Mouse (Mus musculus) midbrain, embryonic 13.5 days (tissue): ENCODE results near the gene Fra10ac1. TPM values are rescaled to one million over a fixed set of nuclear protein-coding genes. Genes with fewer than 3 reads are reported as not detected.

ENCODE experiments used
- ATAC-seq: fragments of 200-750 bp; cut with Nextera tagmentation; 2 replicates; pipeline ENCODE4 v1.8.0; 2017; ENCODE audit warnings: mild to moderate bottlenecking, moderate TSS enrichment, moderate library complexity
- H3K27ac ChIP-seq: fragments of 300-500 bp; sonication (generic); 2 replicates; pipeline ENCODE4 v1.5.1; 2015; ENCODE audit warnings: inconsistent platforms, mild to moderate bottlenecking, moderate library complexity
- H3K27me3 ChIP-seq: fragments of 300-500 bp; sonication (generic); 2 replicates; pipeline ENCODE4 v1.6.1; 2015; ENCODE audit warnings: mild to moderate bottlenecking, inconsistent platforms
- H3K36me3 ChIP-seq: fragments of 300-500 bp; sonication (generic); 2 replicates; pipeline ENCODE4 v1.6.1; 2015; ENCODE audit warnings: mild to moderate bottlenecking, inconsistent platforms
- H3K4me1 ChIP-seq: fragments of 300-500 bp; sonication (generic); replicated peaks from 2 replicates; pipeline ENCODE4 v1.6.1; 2015; ENCODE audit warnings: inconsistent platforms
- H3K4me2 ChIP-seq: fragments of 300-500 bp; sonication (generic); replicated peaks from 2 replicates; pipeline ENCODE4 v1.6.1; 2015; ENCODE audit warnings: moderate library complexity, mild to moderate bottlenecking, inconsistent platforms
- H3K4me3 ChIP-seq: fragments of 300-500 bp; sonication (generic); replicated peaks from 2 replicates; pipeline ENCODE4 v1.5.1; 2015; ENCODE audit warnings: mild to moderate bottlenecking, inconsistent platforms
- H3K9ac ChIP-seq: fragments of 300-500 bp; sonication (generic); replicated peaks from 2 replicates; pipeline ENCODE4 v1.6.1; 2015; ENCODE audit warnings: mild to moderate bottlenecking, inconsistent platforms
- H3K9me3 ChIP-seq: fragments of 300-500 bp; sonication (generic); 2 replicates; pipeline ENCODE4 v1.6.1; 2016; ENCODE audit warnings: mild to moderate bottlenecking, inconsistent platforms
- WGBS: fragments of 180-500 bp; shearing (Covaris S2); methylation state at CpG from one replicate; pipeline ENCODE4 v1.1.7; 2015; 5-methylcytosine and 5-hydroxymethylcytosine counted together
- polyA plus RNA-seq: library from polyadenylated mRNA; unstranded; fragments of >200 nt; fragmentation: Nextera tagmentation; extraction: Ambion mirVana; gene quantifications from 2 replicates; pipeline ENCODE4 v1.2.1, GENCODE M21; 2015

The Fra10ac1 gene
- 50.9 and 54.6 TPM in 2 replicates for polyA plus RNA-seq

DNA sequence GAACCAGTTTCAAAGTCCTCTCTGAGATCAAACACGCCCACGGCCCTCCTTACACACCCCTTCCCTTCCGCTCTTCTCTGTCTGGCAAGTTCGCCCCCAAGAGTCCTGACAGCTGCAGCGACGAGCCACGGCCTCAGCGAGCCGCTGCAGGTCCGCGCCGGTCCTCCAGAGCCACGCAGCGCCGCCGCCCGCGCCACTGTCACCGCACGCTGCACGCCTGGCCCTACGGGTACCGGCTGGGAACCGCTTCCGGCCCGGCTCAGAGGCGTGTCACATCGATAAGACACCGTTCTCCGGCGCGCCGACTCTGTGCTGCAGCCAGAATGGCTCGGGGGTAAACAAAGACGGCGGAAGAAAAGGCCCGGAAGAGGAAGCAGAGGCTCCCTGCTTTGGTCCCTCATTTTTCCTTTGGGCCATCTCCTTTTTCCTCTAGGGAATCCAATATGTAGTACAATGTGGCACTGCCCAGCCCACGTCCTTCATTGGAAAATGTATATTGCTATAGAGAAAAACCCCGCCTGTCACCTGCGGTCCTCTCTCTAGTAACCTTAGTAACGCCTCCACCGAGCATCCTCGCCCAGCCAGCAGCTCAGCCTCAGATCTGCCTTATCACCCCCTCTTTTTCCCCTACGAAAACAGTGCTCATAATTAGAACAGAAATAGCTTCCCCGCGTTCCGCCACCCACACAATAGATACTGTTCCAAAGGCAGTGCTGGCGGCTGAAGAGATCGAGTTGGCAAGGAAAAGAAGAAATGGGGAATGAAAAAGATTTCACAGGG, at the start of gene Fra10ac1:
Fra10ac1 (minus strand) TSS at position 252 of the 780 bp plus-strand sequence.
- peaks cover 9% of the 10 kb centered on the region for H3K4me1 ChIP-seq

DNA sequence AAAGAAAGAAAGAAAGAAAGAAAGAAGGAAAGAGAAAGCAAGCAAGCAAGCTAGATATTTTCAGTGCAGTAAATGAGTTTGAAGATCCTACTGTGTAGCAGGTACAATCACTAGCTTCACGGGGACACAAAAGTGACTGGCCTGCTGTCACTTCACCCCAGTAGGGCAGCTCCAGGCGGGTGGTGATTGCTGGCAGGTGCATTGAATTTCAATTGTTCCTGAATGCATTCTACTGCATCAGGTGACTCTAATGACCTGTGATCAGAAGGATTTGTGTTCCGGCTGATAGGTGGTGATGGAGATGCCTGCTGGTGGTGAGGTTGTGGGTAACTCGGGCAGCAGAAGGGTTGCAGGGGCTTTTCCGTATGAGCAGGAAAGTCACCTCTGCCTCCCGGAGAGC, 47.1 kb upstream of the Fra10ac1 start:
- 44% methylated on average over 6 of the region's 6 CpGs for WGBS
- Histone ChIP-seq H3K9ac (no peak overlapping the region), H3K9me3 (no peaks in the 10 kb centered on the region), H3K4me3 (no peak overlapping the region), H3K4me2 (no peak overlapping the region), H3K27me3 (no peaks in the 10 kb centered on the region), H3K27ac (no peak overlapping the region), H3K36me3 (no peaks in the 10 kb centered on the region), H3K4me1 (no peaks in the 10 kb centered on the region)
- no peak for ATAC-seq

More for the DNA sequence above, at the start of gene Fra10ac1:
- Histone ChIP-seq H3K27me3 (no peaks in the 10 kb centered on the region), H3K27ac (peak within 1 kb of the TSS; percentile 98), H3K9me3 (no peaks in the 10 kb centered on the region; the same call in 1 of the 2 replicates), H3K36me3 (peaks cover 4% of the 10 kb centered on the region; the same call in 1 of the 2 replicates), H3K9ac (peak within 1 kb of the TSS; percentile 75), H3K4me3 (peak within 1 kb of the TSS; percentile 54), H3K4me2 (peak within 1 kb of the TSS; percentile 66)
- WGBS: under 1% methylated on average over 47 of the region's 49 CpGs
- peak; percentile 99 for ATAC-seq

DNA sequence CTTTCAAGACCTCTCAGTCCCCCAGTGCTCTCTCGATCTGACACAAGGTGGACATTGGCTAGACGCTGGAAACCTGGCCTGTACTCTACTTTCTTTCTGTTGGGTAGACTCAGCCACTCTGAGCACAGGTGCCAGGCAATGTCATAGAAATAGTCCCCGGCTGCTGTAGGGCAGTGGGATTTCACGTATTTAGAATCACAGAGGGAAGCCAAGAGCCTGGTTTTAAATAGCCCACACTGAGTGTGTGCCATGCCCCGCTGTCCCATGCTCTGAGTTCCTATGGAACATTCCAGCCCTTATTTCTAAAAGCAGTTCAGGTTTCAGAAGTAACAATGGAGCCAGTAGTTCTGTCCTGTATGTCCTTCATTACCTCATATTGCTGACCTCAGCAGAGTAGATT, 43.5 kb upstream of the Fra10ac1 start:
- H3K4me1 ChIP-seq: peaks cover 14% of the 10 kb centered on the region
- 85% methylated on average over 5 of the region's 5 CpGs for WGBS
- no peak overlapping the region for H3K4me3 ChIP-seq
- H3K36me3 ChIP-seq: no peaks in the 10 kb centered on the region
- no peak overlapping the region for H3K4me2 ChIP-seq
- no peak overlapping the region for H3K9ac ChIP-seq
- no peak for ATAC-seq
- H3K9me3 ChIP-seq: no peaks in the 10 kb centered on the region
- H3K27me3 ChIP-seq: no peaks in the 10 kb centered on the region
- H3K27ac ChIP-seq: no peak overlapping the region

DNA sequence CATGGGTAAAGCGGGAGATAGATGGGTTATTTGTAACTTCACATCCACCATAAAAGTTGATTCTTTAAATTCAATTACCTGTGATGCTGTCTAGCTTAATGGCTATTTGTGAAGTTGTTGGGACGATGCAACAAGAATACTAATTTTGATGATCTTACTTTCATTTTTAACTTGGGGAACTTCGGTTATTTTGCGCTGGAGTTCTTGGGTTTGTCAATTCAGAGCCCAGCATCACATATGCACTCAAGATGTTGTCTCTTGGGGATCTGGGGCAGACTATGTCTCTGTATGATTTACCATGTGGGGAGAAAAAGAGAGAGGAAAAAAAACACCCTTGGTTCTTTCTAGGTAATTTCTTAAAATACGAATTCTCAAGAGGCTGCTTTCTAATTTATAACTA, 41.8 kb upstream of the Fra10ac1 start:
- Histone ChIP-seq H3K4me1 (peaks cover 14% of the 10 kb centered on the region), H3K9me3 (no peaks in the 10 kb centered on the region), H3K4me3 (peak overlapping the region; percentile 36), H3K9ac (peak overlapping the region; percentile 64; the same call in 1 of the 2 replicates), H3K36me3 (no peaks in the 10 kb centered on the region), H3K27me3 (no peaks in the 10 kb centered on the region), H3K27ac (no peak overlapping the region), H3K4me2 (peak overlapping the region; percentile 59)
- WGBS: 87% methylated on average over 5 of the region's 5 CpGs
- ATAC-seq: no peak

DNA sequence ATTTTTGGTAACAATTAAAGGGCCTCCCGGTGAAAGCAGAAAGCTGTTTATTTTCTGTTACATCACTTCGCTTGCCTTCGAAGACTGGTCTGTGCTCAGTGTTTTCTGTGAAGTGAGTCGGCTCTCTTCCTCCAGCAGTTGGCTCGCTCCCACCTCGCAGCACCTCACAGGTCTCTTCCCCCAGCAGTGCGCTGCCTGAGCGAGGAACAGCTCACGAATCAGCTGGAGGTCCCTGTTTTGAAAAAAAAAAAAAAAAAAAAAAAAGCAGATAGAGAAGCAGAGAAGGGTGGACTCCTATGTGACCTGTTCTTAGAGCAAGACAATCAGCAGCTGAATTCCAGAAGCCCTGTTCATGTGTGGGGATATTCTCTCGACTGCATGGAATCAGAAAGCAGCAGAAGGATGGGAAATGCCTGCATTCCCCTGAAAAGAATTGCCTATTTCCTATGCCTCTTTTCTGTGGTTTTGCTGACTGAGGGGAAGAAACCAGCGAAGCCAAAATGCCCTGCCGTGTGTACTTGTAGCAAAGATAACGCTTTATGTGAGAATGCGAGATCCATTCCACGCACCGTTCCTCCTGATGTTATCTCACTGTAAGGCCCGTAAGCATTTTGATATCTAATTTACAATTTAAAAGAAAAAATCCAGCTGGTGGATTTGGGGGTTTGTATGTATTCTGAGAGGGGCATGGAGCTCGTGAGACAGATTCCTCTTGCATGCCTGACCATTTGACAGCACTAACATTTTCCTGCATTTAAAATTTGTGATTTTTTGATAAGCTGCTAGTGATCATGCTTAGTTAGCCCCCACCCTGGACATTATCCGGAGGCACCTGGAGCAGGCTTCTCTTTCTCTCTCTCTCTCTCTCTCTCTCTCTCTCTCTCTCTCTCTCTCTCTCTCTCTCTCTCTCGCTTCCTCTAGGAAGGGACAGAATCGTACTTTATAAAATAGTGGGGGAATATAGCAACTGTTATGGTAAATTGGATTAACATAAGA, 40.8 kb upstream of the Fra10ac1 start, which contains the start of gene Lgi1:
Lgi1 (plus strand) TSS at position 32 of the 996 bp plus-strand sequence.
- 11% methylated on average over 21 of the region's 21 CpGs for WGBS
- Histone ChIP-seq H3K27me3 (no peaks in the 10 kb centered on the region), H3K4me3 (peak within 1 kb of the TSS; percentile 36), H3K36me3 (no peaks in the 10 kb centered on the region), H3K4me1 (peaks cover 14% of the 10 kb centered on the region), H3K4me2 (peak within 1 kb of the TSS; percentile 59), H3K27ac (peak within 1 kb of the TSS; percentile 85), H3K9me3 (no peaks in the 10 kb centered on the region), H3K9ac (peak within 1 kb of the TSS; percentile 64)
- peak; percentile 77 for ATAC-seq

DNA sequence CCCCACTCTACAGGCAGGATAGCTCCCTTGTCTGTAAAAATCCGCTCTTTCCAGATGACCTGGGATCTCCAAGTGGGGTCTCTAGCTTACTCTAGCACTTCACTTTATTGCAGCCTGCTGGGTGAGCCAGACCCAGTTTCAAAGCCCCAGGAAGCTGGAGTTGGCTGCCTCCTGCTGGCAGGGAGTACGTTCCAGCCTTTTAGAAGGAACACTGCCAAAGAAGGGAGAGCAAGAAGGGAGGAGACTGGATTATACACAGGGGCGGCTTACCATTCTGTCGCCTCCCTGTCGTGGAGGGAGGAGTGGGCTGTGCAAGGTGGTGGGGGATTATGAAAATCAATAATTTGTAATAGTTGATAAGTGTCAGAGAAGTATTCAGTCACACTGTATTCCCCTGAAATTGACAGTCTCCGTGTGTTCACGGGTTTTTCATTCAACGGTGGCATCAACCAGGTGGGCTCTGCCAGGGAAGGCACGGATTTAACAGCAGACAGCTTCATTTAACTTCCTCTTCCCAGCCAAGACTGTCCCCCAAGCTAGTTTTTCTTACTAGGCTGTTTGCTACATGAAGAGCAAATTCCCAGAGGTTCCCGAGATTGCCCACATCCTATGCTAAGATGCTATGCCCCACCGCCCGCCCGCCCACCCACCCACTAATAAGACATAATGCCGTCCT, 40.0 kb upstream of the Fra10ac1 start:
- H3K27ac ChIP-seq: peak overlapping the region; percentile 85
- 15% methylated on average over 14 of the region's 14 CpGs for WGBS
- no peaks in the 10 kb centered on the region for H3K9me3 ChIP-seq
- peaks cover 14% of the 10 kb centered on the region for H3K4me1 ChIP-seq
- peak overlapping the region; percentile 64 for H3K9ac ChIP-seq
- H3K36me3 ChIP-seq: no peaks in the 10 kb centered on the region
- peak overlapping the region; percentile 36 for H3K4me3 ChIP-seq
- peak; percentile 66 for ATAC-seq
- H3K27me3 ChIP-seq: no peaks in the 10 kb centered on the region
- H3K4me2 ChIP-seq: peak overlapping the region; percentile 59

DNA sequence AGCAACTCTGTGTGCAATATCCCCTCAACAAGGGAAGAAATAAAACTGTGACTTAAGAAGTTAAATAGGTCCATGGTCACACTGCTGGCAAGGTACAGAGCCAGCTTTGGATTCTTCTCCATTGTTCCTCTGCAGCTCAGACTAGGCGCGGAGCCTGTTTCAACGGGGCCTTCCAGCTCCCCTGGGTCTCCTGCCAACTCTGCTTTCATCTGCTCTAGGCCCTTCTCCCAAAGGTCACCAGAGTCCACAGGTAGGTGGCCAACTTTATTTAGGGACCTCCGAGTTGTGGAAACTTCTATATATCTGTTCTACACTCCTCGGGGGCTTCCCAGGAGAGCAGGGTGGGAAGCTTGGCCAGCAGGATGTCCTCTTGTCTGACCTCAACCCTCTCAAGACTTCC, 37.4 kb upstream of the Fra10ac1 start:
- Histone ChIP-seq H3K4me2 (no peak overlapping the region), H3K4me1 (peaks cover 14% of the 10 kb centered on the region), H3K27ac (no peak overlapping the region), H3K4me3 (no peak overlapping the region), H3K9ac (no peak overlapping the region), H3K9me3 (no peaks in the 10 kb centered on the region), H3K36me3 (no peaks in the 10 kb centered on the region), H3K27me3 (no peaks in the 10 kb centered on the region)
- WGBS: 80% methylated on average over 5 of the region's 5 CpGs
- no peak for ATAC-seq

DNA sequence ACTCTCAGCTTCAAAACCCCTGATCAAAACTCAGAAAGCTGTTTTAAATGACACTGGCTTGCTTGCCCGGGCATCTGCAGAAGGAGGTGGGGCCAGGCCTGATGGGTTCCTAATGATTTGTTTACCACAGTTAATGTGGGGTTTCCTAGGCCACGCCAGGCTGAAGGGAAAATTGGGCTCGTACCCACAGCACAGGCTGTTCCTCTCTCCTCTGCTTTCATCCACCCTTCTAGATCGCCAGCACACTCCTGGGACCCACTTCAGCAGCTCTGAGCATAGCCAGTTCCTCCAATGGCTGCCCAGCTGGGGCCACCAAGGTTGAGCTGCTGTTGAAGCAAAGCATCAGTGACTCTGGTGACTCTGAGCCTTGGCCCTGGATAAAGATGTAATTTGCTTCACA, 36.4 kb upstream of the Fra10ac1 start:
- H3K9me3 ChIP-seq: no peaks in the 10 kb centered on the region

DNA sequence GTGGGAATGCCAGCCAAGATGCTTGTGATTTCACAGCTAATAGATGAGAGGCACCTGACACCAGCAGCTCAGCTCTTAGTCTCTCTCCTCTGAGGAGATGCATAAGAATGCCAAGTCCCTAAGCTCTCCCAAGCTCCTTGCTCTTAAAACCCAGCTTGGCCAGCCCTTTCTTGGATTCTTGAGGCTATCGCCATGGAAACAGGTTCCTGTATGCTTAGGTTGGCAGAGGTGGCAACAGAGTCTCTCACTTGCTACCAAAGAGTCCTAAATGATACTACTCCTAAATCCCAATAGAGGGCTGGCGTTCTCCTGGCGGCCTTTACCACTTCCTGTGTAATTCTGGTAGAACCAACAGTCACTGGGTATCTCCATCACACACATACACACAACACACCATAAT, 35.5 kb upstream of the Fra10ac1 start:
- H3K9ac ChIP-seq: no peak overlapping the region
- H3K4me1 ChIP-seq: peaks cover 6% of the 10 kb centered on the region
- H3K4me3 ChIP-seq: no peak overlapping the region
- no peaks in the 10 kb centered on the region for H3K27me3 ChIP-seq
- H3K9me3 ChIP-seq: no peaks in the 10 kb centered on the region
- no peak for ATAC-seq
- no peak overlapping the region for H3K27ac ChIP-seq
- no peaks in the 10 kb centered on the region for H3K36me3 ChIP-seq
- H3K4me2 ChIP-seq: no peak overlapping the region
- 78% methylated on average over 3 of the region's 3 CpGs for WGBS

More for the DNA sequence above, 36.4 kb upstream of the Fra10ac1 start:
- WGBS: 79% methylated on average over 4 of the region's 4 CpGs
- H3K4me3 ChIP-seq: no peak overlapping the region
- ATAC-seq: no peak
- peaks cover 10% of the 10 kb centered on the region for H3K4me1 ChIP-seq
- no peak overlapping the region for H3K27ac ChIP-seq
- H3K27me3 ChIP-seq: no peaks in the 10 kb centered on the region
- no peak overlapping the region for H3K4me2 ChIP-seq
- no peak overlapping the region for H3K9ac ChIP-seq
- no peaks in the 10 kb centered on the region for H3K36me3 ChIP-seq

DNA sequence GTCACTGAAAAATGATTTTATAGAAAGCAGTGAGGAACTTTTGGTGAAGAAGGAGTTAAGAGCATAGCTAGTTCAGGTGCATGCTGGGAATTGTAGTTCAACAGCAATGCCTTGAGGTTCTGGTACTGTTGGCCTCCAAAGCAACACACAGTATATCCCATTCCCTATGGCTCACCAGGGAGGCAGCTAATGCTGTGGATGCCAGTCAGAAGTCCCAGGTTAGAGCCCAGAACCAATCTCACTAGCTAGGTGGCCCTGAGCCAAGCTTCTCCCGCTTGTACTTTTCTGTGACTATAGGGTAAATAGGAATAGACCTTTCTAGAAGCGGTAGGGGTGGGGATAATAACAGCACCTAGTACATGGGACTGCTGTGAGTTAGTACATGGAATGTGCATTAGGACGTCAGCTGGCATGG, 34.7 kb upstream of the Fra10ac1 start:
- Histone ChIP-seq H3K27me3 (no peaks in the 10 kb centered on the region), H3K27ac (no peak overlapping the region), H3K36me3 (no peaks in the 10 kb centered on the region), H3K9ac (no peak overlapping the region), H3K4me1 (peaks cover 1% of the 10 kb centered on the region), H3K4me3 (no peak overlapping the region), H3K4me2 (no peak overlapping the region), H3K9me3 (no peaks in the 10 kb centered on the region)
- 81% methylated on average over 3 of the region's 3 CpGs for WGBS
- peak; percentile 71; the same call in 1 of the 2 replicates for ATAC-seq

DNA sequence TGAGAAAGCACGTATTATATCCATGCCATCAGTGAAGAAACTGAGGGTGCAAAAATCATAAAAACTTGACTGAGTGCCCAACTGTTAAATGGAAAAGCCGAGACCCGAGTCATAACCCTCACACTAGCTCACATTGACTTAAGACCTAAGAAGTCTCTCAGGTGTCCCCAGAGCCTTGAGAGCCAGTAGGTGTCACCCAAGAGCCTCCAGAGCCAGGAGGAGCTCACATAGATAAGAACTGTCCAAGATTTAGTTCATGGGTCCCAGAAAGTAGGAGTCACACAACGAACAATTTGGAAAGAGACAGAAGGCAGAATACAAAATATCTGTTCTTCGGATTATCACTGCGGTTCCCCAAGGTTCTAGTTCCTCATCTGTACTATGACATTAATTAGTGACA, 29.8 kb upstream of the Fra10ac1 start:
- Histone ChIP-seq H3K4me1 (no peaks in the 10 kb centered on the region), H3K4me3 (no peak overlapping the region), H3K9ac (no peak overlapping the region), H3K4me2 (no peak overlapping the region), H3K27ac (no peak overlapping the region), H3K36me3 (no peaks in the 10 kb centered on the region), H3K9me3 (no peaks in the 10 kb centered on the region), H3K27me3 (no peaks in the 10 kb centered on the region)
- 62% methylated on average over 6 of the region's 6 CpGs for WGBS
- no peak; the same call in 1 of the 2 replicates for ATAC-seq
